Mouse (Mus musculus) megakaryocyte, embryonic 14.5 days (primary cell): ENCODE data around the gene Alk.

Experiments
- FLI1 ChIP-seq: IDR thresholded peaks from 2 replicates; pipeline ENCODE4 v1.6.1; 2012; ENCODE audit warnings: low read length, inconsistent platforms, mixed read lengths
- GATA1 ChIP-seq: IDR thresholded peaks from 3 replicates; pipeline ENCODE4 v1.6.1; 2012; ENCODE audit warnings: mixed read lengths, low read length, inconsistent platforms, borderline replicate concordance

GRCm38 (mm10) chr17:72068176-72068575 is 536.3 kb downstream of the Alk start:
- TF ChIP-seq GATA1: no peak
- TF ChIP-seq FLI1: no peak
